Mouse (Mus musculus): Measurements from ENCODE around the gene Steap2.
A peak's percentile ranks its signal among the peaks of the same experiment; 100 is the strongest.
"Not testable (repeated sequence)": the region's sequence is repeated elsewhere in the genome, so short reads cannot be mapped to it uniquely, and the experiment has no call there.

Gene Steap2

DNA sequence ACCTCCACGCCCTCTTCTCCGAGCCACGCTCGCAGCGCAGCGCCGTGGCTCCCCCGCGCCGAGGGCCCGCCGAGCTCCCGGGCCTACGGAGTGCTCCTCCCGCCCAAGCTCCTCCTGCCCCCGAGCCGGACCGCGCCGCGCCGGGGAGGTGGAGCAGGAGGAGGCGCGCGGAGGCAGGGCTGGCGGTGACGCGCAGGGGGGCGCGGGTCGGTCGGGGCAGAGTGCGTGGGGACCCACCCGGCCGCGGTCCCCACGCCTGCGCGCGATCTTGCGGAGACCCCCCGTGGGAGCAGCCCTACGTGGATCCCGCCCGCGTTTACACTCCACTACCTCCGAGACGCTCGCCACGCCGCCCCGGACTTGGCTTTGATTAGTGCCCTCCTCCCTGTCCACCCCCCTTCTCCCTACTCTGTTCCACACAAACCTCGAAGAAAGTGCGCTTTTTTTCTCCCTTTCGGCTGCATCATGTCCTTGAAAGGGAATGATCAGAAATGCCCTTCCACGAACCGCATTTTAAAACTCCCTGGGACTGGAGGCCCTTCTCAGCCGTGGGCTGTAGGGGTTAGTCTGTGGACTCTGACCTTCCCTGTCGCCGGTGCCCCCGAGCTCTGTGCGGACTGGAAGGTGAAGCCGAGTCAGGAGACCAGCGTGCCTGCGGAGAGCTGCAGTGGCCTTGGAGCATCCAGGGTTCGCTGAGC, at the start of gene Steap2:
TSS of gene Steap2 (minus strand) at position 623 of the 698 bp plus-strand sequence.
- peak; percentile 41 for DNase-seq (ENCODE audit: low spot score)

DNA sequence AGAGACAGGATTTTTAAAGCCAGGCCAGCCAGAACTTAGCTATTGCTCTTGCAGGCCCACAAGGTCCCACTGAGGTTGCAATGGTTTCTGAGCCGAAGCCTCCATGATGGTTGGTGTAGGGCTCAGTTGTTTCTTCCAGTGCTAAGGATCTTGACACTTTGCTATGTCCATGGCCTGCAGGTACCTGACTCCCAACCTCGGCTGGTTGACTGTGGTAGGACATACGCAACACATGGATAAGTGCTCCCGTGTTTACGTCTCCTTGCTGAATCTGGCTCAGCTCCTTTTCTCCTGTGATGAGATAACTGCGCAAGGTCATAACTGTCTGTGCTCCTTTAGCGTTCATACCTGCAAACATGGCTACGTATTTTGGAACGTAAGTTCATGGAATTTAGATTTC, 40.1 kb upstream of the Steap2 start:
- no peak for DNase-seq (ENCODE audit: low spot score)

DNA sequence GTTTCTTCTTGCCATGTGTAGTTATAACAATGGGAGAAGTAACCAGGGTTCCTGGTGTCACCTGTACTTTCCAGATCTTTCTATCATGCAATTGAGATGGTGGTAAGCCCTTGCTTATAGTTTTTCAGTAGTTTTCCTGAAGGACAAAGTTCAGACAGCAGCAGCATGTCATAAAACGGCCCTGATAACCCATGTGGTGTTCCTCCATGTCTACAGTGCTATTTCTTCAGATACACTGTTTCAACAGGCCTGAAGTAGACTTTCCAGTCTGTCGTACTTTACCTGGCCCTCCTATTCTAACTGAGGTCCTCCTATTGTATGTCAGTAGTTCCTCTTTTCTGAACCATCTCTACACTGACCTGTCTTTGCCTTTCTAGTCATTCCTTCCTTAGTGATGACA, 38.5 kb upstream of the Steap2 start:
- DNase-seq (ENCODE audit: low spot score) = no peak

DNA sequence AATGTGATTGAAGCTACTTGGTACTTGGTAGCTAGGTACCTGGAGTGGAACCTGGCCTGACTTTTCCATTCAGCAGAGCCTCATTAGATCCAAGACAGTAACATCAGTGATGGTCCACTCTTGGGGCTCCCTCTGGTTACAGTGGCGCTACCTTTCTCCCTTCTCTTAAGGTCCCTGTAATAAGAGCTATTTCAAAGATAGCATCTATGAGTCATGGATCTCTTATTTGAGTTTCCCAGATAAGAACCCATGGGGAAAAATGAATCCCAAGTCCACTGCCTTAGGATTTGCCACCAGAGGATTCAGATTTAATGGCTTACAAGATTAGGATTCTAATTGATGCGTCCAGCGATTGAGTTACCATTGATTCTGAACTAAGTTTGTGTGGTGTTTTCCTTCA, 37.8 kb upstream of the Steap2 start:
- DNase-seq (ENCODE audit: low spot score) = no peak

DNA sequence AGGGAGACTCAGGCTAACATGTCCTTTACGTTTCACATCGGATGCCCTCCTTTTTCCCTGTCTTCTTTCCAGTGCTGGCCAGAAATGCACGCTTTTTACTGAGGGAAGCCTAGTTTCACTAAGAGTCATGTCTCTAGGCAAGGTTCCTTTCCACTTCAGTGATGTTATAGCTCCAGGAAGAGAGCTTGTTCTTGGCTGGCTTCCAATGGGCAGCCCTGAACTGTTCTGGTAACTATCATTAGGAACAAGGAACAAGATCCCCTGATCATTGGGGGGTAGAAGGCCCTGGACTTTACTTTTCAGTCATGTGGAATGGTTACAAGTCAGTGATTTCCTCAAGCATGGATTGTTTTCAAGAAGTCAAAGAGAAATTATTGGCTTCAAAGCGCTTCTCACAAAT, 35.5 kb upstream of the Steap2 start:
- no peak for DNase-seq (ENCODE audit: low spot score)

DNA sequence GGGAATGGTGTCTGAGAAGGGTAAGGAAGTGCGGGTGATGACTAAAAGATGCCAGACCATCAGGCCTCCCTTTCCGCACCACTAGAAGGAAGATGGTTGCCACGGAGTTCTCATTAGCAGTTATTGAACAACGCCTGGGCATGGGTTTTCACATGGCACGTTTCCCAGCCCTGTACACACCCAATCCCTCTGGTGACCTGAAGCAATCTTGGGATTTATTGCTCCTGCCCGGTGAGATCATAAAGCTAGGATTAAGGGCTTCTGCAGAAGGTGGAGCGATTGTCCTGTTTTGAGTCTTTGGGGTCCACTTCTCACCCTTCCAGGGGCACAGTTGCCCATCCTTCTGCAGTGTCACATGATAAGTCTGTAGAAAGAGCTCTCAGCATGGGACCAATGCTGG, 27.8 kb upstream of the Steap2 start:
- no peak for DNase-seq (ENCODE audit: low spot score)

DNA sequence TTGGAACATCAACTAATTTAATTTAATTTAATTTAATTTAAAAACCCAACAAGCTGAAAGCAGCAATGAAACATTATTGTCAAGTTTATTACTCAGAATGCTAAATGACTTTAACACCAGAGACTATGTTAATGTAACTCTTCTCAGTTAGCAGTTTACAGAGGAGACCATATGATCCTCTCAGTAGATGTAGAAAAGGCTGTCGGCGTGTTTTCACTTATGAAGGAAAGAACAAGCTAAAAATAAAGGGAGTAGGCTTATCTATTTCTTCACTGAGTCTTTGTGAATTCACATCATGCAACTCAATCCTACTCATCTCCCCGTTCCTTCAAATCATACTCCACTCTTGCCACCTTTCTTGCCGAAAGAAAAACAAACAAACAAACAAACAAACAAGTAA, 16.7 kb upstream of the Steap2 start:
- no peak for DNase-seq (ENCODE audit: low spot score)

DNA sequence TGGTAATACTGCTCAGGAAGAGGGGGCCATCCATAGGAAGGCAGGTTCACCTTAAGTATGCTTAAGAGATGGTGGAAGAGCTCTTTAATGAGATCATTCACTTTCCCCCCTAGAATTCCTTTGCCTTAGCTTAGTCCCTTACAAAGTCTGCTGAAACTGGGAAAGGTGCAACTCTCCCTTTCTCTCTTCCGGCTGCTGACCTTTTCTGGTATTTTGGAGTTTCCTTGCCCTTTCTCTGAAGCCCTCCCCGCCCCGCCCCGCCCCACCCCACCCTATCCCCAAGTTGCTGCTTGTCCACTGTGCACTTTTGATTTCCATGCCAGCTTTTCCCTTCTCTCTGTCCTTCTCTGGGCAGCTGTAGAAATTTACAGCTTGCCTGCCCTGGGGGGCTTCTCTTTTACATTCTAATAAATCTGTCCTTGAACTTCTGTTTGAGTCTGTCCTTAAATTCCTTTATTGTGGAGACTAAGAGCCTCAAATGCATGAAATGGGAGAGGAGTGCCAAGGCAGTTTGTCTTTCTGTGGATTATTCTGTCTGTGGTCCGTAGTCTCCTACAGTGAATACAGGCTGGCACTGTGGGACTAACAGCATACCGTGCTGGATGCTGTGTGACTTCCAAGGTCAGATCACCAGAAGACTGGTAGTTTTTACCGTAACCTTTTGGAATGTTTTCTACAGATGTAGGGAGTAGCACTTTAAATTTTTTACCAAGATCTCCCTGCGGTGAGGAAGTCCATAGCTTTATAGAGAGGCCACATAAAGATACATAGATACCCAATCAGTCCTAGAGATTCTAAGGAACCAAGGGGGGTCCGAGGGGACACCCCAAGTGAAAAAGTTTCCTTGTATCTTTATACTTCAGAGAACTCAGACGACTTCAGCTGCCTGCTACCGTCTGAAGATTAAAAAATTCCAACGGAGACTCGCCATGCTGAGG, 13.2 kb upstream of the Steap2 start:
- no peak for DNase-seq (ENCODE audit: low spot score)

DNA sequence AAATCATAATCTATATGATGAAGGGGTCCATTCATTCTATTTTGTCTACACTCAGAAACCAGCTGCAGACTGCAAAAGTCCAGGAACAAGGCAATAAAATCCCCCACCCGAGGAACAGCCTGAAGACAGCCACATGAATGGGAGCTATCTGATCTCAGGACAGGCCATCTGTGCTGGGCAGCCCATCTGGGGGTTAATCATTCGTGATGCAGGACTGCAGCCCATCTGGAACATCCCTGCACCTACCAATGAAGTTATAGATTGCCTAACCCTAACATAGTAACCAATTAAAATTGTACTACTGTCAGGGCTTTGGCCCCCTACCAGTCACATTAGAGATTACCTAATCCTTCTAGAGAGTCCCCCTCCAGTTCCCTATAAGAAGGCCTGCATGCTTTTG, 10.6 kb upstream of the Steap2 start:
- DNase-seq (ENCODE audit: low spot score) = no peak

DNA sequence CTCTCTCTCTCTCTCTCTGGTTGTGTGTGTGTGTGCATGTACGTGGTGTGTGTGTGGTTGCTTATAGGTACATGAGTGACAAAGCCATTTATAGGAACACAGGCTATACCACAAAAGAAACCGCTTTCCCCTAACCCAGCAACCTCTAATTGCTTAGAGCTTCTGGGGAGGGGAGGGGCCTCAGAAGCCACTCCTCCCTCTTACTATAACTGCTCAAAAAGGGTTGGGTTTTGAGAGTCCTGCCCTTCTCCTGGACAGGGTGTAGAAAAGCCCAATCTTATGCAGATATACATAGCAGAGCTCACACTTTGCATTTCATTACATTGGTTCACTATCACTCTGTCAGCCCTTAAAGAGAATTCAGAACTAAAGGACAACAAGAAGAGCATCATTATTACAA, 6.0 kb upstream of the Steap2 start:
- DNase-seq (ENCODE audit: low spot score) = no peak

DNA sequence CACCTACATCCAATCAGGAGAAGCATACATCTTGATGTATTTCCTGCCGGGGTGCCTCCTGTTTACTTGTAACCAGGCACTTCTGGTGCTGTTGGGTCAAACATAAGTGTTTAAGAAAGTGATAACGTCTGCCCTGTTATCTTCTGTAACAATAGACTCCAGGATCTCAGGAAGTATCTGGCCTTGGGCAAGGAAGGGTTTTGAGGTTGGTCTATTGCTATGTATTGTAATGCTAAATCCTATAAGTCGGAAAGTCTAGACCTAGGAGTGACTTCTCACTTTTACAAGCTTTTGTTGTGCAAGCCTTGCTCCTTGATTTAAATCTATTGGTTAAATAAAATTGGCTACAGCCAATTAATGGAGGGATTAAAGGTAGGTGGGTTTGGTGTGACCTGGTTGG, 4.5 kb upstream of the Steap2 start:
- no peak for DNase-seq (ENCODE audit: low spot score)

DNA sequence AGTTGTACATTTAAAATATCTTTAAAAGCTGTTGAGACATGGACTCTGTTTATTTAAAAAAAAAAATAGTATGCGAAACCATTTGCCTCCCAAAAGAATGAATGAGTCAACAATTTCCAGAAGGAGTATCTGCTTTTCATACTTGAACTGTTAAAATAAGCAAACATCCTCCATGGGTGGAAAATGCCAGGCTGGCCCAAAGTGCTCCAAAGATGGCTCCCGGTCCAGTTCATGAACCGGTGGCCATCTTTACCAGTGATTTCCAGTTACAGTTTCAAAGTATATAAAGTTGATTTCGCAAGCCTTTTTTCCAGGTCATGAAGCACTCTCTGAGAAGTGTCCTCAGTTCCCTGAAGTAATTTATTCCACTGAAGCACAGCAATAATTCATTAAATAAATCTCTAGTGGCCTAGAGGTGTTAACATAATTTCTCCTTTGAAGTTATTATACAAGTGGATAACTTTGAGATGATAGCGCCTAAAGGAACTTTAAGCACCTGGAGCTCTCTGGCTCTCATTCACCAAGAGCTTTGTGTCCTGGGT, 1.1 kb upstream of the Steap2 start:
- DNase-seq (ENCODE audit: low spot score) = no peak

DNA sequence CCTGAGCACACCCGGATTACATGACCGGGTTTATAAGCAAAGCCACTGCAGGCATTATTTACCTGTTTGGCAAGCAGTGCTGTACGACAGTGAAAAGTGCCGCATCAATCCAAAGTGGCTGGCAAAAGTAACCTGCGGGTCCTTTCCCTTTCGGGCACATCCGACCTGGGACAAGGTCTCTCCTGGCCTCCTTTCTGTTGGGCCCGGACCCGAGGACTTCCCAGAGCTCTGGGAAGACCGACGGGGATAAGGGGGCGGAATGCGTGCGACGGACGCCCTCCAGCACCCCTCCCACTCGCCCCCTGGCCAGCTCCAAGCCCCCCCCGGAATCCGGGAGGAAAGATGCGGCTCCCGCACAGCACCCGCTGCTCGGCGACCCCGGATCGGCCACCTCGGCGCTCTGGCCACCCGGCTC, 830 bp downstream of the Steap2 start:
- peak; percentile 22 for DNase-seq (ENCODE audit: low spot score)

DNA sequence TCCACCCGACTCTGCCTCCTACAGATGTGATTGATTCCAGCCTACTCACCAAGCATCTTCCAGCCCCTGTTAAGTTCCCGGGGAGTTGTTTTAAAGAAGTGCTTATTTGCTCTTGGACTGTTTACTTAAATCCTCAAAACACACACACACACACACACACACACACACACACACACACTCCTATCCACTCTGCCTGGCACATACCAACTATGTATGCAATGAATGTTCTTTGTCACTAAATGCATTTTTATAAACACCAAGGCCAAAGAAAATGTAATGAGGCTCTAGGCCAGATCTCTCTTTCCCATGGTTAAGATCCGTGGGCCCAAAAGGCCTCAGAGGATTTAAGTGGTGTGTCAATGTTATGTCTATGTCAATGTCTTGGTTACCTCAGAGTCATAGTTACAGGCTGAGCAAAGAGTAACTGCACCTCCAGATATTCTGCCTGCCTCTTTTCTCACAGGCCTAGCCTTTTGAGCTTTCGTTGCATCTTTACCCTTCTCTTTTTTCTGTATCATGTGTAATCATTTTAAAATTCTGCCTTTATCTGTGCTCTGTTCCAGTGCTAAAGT, 2.1 kb downstream of the Steap2 start:
- no peak for DNase-seq (ENCODE audit: low spot score)

DNA sequence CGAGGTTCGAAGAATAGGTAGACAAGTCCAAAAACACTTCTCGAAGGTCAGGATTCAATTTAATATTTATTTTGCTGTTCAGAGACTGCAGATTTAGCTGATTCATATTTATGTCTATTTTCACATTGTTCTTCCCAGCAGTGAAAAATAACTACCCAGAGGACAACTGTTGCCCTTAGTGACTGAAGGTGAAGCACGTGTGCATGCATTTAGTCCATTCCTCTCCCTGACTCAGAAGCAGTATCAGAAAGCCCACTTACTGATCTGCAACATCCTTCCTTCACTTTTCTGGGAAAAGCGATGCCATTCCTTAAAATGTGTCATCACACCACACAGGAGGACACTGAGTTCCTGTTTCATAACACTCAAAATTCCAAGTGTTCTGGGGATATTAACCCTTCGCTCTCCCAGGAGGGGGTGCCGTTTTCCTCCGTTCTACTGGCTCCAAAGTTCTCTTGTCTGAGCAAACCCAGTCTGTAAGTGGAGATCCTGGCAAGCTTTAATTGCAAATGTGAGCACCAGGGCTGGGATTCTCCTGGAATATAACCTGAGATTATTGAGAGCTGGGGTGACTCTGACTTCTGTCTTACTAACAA, 5.3 kb downstream of the Steap2 start:
- DNase-seq (ENCODE audit: low spot score) = no peak

DNA sequence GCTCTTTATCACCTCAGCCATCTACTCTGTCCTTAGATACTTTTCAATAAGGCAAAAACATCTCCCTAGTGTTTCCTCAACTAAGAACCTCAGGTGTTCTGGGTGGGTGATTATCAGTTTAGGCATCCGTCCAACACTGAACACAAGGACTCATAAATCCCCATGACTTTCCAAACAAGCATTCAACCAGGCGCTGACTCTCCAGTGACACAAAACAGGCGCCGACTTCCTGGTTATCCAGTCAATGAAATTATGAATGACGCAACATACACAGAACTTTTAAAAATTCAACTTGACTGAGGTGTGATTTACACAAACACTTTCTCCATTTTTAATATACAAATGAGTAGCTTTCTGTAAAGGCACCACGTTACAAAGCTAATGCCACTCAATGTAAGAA, 6.2 kb downstream of the Steap2 start:
- DNase-seq (ENCODE audit: low spot score) = no peak

DNA sequence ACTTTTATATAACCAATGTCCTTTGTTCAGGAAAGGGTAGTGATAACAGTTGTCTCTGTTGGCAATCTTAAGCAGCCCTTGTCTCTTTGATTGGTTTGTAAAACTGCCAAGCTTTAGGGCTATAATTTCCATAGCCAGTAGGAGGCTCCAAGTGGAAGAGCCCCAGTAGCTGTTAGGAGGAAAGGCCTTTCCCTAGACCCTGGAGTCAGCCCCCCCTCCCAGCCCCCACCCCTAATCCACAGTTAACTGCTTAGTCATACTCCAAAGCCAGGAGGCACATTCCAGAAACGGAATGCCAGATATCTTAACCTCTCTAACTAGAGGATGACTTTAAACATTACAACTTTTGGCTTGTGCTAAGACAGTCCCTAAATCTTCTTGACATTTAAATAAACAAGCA, 7.4 kb downstream of the Steap2 start:
- DNase-seq (ENCODE audit: low spot score) = no peak

DNA sequence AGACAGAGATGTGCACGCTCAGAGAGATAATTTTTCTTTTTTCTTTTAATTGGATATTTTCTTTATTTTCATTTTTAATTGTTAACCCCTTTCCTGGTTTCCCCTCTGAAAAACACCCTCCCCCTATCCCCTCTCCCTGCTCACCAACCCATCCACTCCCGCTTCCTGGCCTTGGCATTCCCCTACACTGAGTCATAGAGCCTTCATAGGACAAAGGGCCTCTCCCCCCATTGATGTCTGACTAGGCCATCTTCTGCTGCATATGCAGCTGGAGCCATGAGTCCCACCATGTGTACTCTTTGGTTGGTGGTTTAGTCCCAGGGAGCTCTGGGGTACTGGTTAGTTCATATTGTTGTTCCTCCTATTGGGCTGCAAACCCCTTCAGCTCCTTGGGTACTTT, 9.4 kb downstream of the Steap2 start:
- not testable (repeated sequence) for DNase-seq (ENCODE audit: low spot score)

DNA sequence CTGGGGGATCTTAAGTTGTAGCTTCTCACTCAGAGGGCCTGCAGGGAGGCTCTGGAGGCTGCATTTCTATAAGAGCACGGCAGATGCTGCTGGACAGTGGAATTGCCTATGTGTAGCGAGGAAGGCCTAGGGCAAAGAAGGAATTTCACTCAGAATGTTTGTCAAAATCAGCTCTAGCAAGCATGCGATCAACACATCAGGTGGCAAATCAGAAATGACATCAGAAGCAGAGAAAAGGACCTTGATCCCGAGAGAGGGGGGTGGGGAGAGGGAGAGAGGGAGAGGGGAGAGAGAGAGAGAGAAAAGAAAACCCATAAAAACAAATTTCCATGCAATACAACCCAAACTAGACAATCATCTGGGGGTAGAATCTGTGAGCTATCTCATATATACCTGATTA, 11.1 kb downstream of the Steap2 start:
- DNase-seq (ENCODE audit: low spot score) = no peak

DNA sequence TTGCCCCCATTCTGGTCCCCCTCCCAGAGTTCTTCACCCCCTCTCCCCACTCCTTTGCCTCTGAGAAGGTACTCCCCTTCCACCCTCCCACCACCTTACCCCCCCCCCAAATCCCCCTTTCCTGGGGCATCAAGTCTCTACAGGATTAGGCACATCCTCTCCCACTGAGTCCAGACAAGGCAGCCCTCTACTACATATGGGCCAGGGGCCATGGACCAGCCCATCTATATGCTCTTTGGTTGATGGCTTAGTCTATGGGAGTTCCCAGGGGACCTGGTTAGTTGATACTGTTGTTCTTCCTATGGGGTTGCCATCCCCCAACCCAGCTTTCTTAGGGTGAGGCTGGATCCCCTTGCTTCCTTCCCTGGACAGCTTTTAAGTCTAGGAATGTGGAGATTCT, 14.9 kb downstream of the Steap2 start:
- no peak for DNase-seq (ENCODE audit: low spot score)

DNA sequence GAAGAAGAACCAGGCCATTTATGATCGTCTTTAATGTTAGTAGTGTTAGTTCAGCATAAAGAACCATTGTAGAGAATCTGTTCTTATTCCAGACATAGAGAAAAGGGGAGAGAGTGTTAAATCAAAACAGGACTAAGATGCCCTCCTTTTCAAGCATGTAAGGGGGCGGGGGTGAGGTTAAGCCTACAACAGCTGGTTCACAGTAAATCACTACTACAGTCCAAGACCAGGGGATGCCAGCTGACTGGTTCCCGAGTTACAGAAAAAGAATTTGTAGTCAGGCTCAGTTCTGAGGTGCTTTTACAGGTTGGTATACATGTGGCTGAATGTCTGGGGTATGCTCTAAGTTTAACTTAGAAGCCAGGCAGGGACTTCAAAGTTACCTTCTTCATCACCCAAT, 18.3 kb downstream of the Steap2 start:
- no peak for DNase-seq (ENCODE audit: low spot score)

DNA sequence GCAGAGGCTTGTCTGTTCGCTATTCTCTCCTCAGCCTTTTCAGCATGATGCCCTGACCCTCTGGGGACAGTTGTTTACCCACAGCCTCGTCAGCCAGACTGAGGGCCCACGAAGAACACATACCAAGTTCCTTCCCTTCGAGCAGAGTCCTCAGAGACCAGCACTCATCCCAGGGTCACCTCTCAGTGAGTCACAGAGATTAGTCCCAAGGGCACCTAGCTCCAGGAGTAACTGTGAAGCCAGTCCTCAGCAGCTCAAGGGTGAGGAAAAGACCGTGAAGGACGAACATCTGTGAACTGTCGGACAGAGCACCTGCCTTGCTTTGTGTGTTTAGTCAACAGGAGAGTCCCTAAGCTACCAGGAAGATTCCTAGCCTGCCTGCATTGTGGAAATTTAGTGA, 25.5 kb downstream of the Steap2 start:
- DNase-seq (ENCODE audit: low spot score) = no peak
